Mouse (Mus musculus): ENCODE measurements around the gene Atxn1.

DNA sequence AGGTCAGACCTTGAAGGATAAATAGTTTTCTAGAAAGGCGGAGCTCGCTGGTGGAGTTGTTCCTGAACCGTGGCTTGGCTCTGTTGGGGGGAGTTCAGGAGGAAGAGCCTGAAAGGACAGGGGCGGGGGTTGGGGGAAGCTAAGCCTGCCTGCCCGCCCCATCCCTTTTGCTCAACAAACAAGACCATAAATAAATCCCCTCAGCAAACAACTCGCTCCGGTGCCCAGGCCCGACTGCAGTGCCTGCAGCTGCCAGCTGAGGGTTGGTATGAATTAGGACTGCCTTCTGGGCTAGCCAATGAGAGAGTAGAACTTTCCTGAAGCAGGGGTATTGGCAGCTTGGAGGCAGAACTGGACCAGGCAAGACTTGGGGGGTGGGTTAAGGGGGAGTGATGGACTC lies 456.3 kb downstream of the Atxn1 start:
- no peak for TF ChIP-seq POLR2A (IDR thresholded peaks at IDR 0.05; ENCODE audit: borderline replicate concordance, extremely low read depth, low read depth, low read length)
- no peak for TF ChIP-seq CTCF (IDR thresholded peaks at IDR 0.05; ENCODE audit: insufficient read depth, low read length)

Data from lung, adult 2 months (tissue).